Mouse (Mus musculus): Measurements from ENCODE around the gene Rnf130.
A peak's percentile ranks its signal among the peaks of the same experiment; 100 is the strongest.

Gene Rnf130

GRCm38 (mm10) chr11:50024833-50025720, at the start of gene Rnf130:
TSS of gene Rnf130 (plus strand) at chr11:50025346.
- DNase-seq (ENCODE audit: low read depth in 1 of 2, low spot score in 2 of 2): peak; percentile 74 to 91

GRCm38 (mm10) chr11:49977963-49978568, 47.1 kb upstream of the Rnf130 start:
- DNase-seq (ENCODE audit: low read depth in 1 of 2, low spot score in 2 of 2): no peak

- DNase-seq (ENCODE audit: low read depth in 1 of 2, low spot score in 2 of 2): no peak
Observed at GRCm38 (mm10) chr11:49978935-49979334, 46.2 kb upstream of the Rnf130 start.

DNA sequence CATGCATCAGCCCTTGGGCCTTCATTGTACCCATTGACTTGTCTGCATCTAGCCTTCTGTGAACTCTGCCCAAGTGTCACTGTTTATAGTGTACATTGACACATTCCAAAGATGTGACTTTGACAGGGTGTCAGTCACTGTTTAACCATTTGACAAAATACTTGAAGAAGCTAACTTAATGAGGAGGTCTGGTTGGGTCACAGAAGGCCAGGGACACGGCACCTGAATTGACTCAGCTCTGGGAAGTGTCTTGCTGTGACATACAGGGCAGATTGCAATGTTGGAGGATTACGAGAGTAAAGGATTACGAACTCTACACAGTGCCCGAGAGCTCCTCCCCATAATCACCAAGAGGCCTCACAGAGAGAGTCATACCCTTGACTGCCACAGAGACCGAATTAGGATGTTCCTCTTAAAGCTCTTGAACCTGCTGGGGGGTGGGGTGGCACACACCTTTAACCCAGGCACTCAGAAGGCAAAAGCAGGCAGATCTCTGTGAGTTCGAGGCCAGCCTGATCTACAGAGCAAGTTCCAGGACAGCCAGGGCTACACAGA, 44.4 kb upstream of the Rnf130 start:
- no peak for DNase-seq (ENCODE audit: low read depth in 1 of 2, low spot score in 2 of 2)

DNA sequence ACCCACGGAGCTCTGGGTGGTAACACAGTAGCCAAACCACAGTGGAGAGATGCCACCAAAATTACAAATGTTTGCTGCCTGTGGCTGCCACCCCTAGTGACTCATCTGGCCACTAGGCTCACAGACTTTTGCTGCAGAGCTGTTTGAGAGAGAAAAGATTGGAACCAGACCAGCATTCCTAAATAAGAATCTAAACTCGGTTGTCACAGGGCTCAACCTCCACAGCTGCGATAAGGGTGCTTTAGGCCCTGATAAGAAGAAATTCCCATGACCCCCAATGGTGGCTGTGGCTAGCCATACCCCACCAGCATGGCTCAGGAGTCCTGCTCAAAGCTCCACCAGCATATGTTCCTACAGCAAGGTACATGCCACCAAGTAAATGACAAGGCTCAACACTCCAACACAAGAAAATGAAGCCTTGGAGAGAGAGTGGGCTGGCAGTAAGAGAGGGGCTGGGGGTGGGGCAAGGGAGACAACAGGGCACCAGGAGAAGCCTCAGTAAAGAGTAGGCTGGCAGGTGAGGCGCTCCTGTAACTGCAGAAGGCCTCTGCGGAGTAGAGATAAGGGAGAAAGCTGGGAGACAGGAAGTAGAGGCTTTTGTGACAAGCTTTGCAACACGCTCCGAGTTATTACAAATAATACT, 43.7 kb upstream of the Rnf130 start:
- no peak for DNase-seq (ENCODE audit: low read depth in 1 of 2, low spot score in 2 of 2)

- DNase-seq (ENCODE audit: low read depth in 1 of 2, low spot score in 2 of 2): no peak
Observed at GRCm38 (mm10) chr11:49982094-49982493, 43.1 kb upstream of the Rnf130 start.

DNA sequence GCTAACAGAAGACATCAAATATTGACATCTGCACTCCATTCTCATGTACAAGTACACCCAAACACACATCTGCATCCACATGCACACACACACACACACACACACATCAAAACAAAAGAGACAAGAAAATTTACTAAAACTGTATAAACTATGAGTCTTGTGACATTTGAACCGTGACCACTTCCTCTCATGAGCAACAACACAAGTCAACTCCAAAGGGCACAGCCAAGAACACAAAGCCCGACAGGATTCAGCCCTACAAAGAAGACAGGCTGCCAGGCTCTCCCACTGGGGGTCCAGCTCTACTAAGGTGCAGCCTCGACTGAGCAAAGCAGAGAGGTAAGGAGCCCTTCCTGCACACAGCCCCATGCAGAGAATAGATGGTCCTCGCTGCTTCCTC, 42.3 kb upstream of the Rnf130 start:
- DNase-seq (ENCODE audit: low read depth in 1 of 2, low spot score in 2 of 2): no peak

DNA sequence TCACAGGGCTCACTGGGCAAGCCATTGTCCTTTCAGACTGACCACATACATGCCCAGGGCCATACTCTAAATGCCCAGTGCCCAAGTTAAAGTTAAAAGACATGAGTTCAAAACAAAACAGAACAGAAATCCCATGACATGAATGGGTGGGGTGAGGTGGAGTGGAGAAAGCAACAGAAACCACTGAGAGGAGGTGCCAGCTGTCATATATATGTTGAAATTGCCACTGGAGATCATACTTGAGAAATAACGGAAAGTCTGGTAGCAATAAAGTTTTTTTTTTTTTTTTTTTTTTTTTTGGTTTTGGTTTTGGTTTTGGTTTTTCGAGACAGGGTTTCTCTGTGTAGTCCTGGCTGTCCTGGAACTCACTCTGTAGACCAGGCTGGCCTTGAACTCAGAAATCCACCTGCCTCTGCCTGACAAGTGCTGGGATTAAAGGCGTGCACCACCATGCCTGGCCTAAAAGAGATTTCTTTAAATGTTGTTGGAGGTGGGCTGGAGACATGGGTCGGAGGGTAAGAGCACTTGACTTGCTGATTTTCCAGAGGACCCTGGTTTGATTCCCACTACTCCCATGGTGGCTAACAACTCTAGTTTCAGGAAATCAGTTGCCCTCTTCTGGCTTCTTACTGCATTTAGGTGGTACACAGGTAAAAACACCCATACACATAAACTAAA, 41.1 kb upstream of the Rnf130 start:
- DNase-seq (ENCODE audit: low read depth in 1 of 2, low spot score in 2 of 2): peak in 1 of 2 experiments; percentile 25

DNA sequence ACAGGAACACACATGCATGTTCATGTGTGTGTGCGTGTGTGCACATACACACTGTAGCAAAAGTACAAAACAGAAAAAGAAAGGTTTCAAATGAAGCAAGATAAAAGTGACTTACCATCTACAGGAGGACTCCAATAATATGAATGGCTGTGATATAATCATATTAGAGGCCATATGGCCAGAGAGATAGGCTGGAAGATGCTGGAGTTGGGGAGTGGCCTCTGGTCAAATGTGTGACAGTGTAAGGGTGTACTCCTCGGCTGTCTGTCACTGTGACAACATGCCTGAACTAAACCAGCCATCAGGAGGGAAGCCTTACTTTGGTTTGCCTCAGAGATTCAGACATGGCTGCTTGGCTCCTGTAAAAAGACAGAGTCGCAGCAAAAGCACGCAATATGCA, 40.1 kb upstream of the Rnf130 start:
- no peak for DNase-seq (ENCODE audit: low read depth in 1 of 2, low spot score in 2 of 2)

DNA sequence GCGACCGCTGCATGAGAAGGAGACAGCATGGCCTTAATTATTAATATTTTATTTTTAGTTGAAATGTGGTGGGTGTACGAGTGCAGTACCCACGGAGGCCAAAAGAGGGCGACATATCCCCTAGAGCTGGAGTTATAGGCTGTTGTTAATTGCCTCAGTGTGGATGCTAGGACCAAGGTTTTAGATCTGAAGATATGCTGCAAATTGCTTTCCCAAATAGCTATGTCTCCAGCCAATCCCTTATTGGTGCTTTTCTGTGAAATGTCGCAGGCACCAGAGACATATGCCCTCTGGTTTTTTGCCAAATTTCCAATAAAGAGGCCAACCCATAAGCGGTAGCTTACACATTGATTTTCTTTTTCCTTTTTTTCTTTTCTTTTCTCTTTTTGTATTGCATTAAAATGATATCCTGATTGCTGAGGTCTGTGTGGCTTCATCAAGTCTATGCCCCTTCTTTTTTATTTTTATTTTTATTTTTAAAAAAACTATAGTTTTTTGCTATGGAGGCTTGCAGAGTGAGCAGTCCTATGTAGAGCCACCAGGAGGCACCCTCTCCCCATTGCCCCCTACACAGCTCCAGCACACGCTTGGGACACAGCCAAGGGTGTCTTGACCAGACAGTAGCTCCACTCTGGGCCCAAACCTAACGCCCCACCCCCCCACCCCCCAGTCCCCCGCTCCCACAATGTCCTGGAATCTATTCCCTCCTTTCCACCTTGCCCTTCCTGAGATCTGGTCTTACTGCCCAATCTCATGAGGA, 38.7 kb upstream of the Rnf130 start:
- peak in 1 of 2 experiments; percentile 41 for DNase-seq (ENCODE audit: low read depth in 1 of 2, low spot score in 2 of 2)

GRCm38 (mm10) chr11:49994536-49994935, 30.6 kb upstream of the Rnf130 start:
- DNase-seq (ENCODE audit: low read depth in 1 of 2, low spot score in 2 of 2): no peak

DNA sequence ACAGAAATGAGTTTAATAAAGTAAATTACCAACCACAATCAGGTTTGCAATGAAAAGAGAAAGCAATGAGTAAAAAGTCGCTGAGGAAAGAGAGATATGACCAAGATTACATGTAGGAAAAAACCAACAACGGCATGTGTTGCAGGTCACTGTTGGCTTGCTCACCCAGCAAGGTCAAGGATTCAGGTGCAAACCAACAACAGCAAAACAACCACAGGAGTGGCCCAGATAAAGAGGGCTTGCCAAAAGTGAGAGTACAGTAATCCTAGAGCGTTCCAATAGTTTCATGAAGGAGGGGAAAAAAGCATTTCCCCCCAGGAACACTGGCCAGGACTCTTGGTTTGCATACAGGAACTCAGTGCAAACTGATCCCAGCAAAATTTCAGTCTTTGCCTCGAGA, 28.7 kb upstream of the Rnf130 start:
- DNase-seq (ENCODE audit: low read depth in 1 of 2, low spot score in 2 of 2): no peak

DNA sequence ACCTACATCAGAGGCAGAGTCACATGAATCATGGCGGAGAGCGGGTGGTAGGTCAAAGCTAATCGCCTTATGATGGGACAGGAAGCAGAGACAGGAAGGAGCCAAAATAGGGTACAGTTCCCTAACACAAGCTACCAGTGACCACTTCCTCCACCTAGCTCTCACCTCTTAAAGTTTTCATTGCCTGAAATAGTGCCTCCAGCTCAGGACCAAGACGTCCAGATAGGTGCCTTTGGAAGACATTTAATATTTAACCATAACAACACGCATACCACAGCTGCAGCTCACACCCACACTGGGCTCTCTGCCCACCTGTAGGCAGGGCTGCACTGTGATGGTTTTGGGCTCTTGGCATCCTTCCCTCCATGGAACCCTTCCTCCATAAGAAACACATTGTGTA, 27.8 kb upstream of the Rnf130 start:
- DNase-seq (ENCODE audit: low read depth in 1 of 2, low spot score in 2 of 2): no peak

DNA sequence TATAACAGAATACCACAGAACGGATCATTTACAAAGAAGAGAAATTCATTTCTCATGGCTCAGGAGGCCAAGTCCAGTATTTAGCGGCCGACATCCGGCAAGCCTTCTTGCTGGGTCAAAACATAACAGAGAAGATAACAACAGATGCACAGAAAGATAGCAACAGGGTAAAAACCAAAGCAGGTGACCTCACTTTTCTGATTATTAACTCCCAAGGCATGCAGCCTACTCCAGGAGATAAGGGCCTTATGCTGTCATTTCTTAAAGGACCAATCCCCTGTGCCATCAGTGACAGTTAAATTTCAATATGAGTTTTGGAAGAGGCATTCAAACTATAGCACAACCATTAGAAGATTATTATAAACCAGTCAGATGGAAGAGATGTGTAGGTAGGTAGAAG, 22.3 kb upstream of the Rnf130 start:
- DNase-seq (ENCODE audit: low read depth in 1 of 2, low spot score in 2 of 2): no peak

GRCm38 (mm10) chr11:50007776-50008175, 17.4 kb upstream of the Rnf130 start:
- DNase-seq (ENCODE audit: low read depth in 1 of 2, low spot score in 2 of 2): no peak

- DNase-seq (ENCODE audit: low read depth in 1 of 2, low spot score in 2 of 2): no peak
Observed at GRCm38 (mm10) chr11:50008231-50008630, 16.9 kb upstream of the Rnf130 start.

- DNase-seq (ENCODE audit: low read depth in 1 of 2, low spot score in 2 of 2): no peak
Observed at GRCm38 (mm10) chr11:50013016-50013415, 12.1 kb upstream of the Rnf130 start.

GRCm38 (mm10) chr11:50016503-50016902, 8.6 kb upstream of the Rnf130 start:
- DNase-seq (ENCODE audit: low read depth in 1 of 2, low spot score in 2 of 2): no peak

DNA sequence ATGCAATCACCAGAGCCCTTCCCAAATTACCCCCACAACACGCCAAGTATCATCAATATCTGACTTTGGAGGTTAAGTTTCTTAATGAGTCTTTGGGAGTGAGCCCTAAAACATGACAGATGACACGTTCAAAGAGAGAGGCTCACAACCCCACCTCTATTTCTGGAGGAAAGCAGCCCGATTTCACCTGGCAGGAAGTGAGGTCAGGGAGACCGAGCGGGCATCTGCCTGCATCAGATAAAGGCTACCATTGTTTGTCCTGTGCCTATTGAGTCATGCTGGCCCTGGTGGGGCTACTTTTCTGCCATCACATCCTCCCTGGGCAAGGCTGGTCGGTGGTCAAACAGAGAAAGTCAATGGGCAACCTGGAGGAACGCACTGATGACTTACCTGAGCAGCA, 7.6 kb upstream of the Rnf130 start:
- DNase-seq (ENCODE audit: low read depth in 1 of 2, low spot score in 2 of 2): no peak

GRCm38 (mm10) chr11:50018848-50019247, 6.3 kb upstream of the Rnf130 start:
- DNase-seq (ENCODE audit: low read depth in 1 of 2, low spot score in 2 of 2): no peak

- DNase-seq (ENCODE audit: low read depth in 1 of 2, low spot score in 2 of 2): no peak
Observed at GRCm38 (mm10) chr11:50022085-50022484, 3.1 kb upstream of the Rnf130 start.
